Mouse (Mus musculus): ENCODE results near the gene Chpt1. TPM values are rescaled to one million over a fixed set of nuclear protein-coding genes. Genes with fewer than 3 reads are reported as not detected.
"Not testable (repeated sequence)": the region's sequence is repeated elsewhere in the genome, so short reads cannot be mapped to it uniquely, and the experiment has no call there.

Chpt1 gene
- polyA plus RNA-seq, 1 experiment: 8.4 TPM

DNA sequence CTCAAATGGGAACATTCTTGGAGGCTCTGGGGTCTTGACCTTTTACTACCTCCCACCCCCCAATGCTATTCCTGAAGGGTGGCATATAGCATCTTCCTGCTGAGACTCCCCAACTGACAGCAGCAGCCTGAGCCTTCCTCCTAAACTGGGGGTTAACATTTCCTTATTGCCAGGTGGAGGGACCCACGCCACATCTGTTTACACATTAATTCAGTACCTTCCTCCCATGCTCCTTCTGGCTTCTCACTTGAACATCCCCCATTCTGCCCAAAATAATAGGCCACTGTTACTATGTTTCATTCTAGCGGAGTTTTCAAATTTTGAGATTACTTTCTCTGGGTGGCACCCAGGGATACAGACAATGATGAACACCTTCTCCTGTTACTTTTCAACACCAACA, 20.1 kb upstream of the Chpt1 start:
- no peak overlapping the region for H3K4me3 ChIP-seq (ENCODE audit: insufficient read depth, poor library complexity, severe bottlenecking)
- H3K79me3 ChIP-seq (ENCODE audit: low read depth): no peaks in the 10 kb centered on the region
- TF ChIP-seq CTCF (IDR thresholded peaks at IDR 0.05; ENCODE audit: control insufficient read depth, insufficient read depth, insufficient read length): no peak
- TF ChIP-seq CEBPB (IDR thresholded peaks at IDR 0.05; ENCODE audit: low read depth): no peak
- TF ChIP-seq FOSL1 (IDR thresholded peaks at IDR 0.05; ENCODE audit: insufficient read depth, low read length, poor library complexity, severe bottlenecking): no peak
- TF ChIP-seq MYOD1 (IDR thresholded peaks at IDR 0.05; ENCODE audit: control insufficient read depth, insufficient read length, low read depth): no peak
- TF ChIP-seq MYOG (IDR thresholded peaks at IDR 0.05; ENCODE audit: control insufficient read depth, extremely low read depth, insufficient read length): no peak
- TF ChIP-seq USF1 (IDR thresholded peaks at IDR 0.05; ENCODE audit: low read depth): no peak
- H3K79me2 ChIP-seq (ENCODE audit: control insufficient read depth, insufficient read depth): no peaks in the 10 kb centered on the region
- H3ac ChIP-seq (ENCODE audit: control insufficient read depth, insufficient read length, low read depth): no peak overlapping the region
- H3K36me3 ChIP-seq (ENCODE audit: control insufficient read depth, insufficient read depth): no peaks in the 10 kb centered on the region
- no peaks in the 10 kb centered on the region for H3K27me3 ChIP-seq (ENCODE audit: control insufficient read depth, insufficient read depth, insufficient read length)

DNA sequence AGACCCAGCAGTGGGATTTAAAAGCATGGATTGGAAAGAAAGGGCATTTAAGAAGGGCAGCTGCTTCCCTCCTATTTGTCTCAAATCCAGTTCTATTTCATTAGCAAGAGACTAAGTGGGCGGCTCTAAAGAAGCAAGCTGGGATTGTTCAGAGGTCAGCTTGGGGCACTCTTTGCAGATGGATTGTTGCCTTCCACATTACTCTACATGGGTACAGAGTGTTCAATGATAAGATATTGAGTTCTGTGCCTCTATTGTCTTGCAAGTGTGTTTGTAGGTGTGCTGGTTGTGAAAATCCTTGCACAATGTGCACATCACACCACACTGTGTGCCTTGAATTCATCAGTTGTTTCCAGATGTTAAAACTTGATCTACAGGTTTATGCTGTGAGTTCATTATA, 19.3 kb upstream of the Chpt1 start:
- H3K27me3 ChIP-seq (ENCODE audit: control insufficient read depth, insufficient read depth, insufficient read length): no peaks in the 10 kb centered on the region
- no peaks in the 10 kb centered on the region for H3K79me3 ChIP-seq (ENCODE audit: low read depth)
- H3ac ChIP-seq (ENCODE audit: control insufficient read depth, insufficient read length, low read depth): no peak overlapping the region
- H3K79me2 ChIP-seq (ENCODE audit: control insufficient read depth, insufficient read depth): no peaks in the 10 kb centered on the region
- TF ChIP-seq MYOD1 (IDR thresholded peaks at IDR 0.05; ENCODE audit: control insufficient read depth, insufficient read length, low read depth): no peak
- no peak for TF ChIP-seq MAX (IDR thresholded peaks at IDR 0.05)
- TF ChIP-seq CTCF (IDR thresholded peaks at IDR 0.05; ENCODE audit: control insufficient read depth, insufficient read depth, insufficient read length): no peak
- TF ChIP-seq CEBPB (IDR thresholded peaks at IDR 0.05; ENCODE audit: low read depth): no peak
- TF ChIP-seq MYOG (IDR thresholded peaks at IDR 0.05; ENCODE audit: control insufficient read depth, extremely low read depth, insufficient read length): no peak
- no peak for TF ChIP-seq FOSL1 (IDR thresholded peaks at IDR 0.05; ENCODE audit: insufficient read depth, low read length, poor library complexity, severe bottlenecking)
- TF ChIP-seq USF1 (IDR thresholded peaks at IDR 0.05; ENCODE audit: low read depth): no peak
- no peak overlapping the region for H3K4me3 ChIP-seq (ENCODE audit: insufficient read depth, poor library complexity, severe bottlenecking)
- H3K36me3 ChIP-seq (ENCODE audit: control insufficient read depth, insufficient read depth): no peaks in the 10 kb centered on the region

DNA sequence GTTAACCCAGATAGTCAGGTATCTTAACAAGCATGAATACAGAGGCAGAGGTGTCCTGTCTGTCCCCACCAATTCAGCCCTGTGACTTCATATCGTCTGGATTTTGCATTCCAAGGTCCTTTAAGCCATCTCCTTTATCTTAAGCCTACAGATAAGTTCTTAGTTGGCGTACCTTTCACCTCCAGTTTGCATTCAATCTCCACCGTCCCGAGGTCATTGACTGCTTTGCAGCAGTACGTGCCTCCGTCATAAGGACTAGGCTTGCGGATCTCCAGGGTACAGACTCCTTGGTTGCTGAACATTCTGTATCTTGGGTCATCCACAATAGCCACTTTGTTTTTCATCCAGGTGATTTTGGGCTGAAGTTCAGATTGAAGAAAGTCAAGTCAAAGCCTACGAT, 18.9 kb upstream of the Chpt1 start:
- H3K36me3 ChIP-seq (ENCODE audit: control insufficient read depth, insufficient read depth): no peaks in the 10 kb centered on the region
- TF ChIP-seq CTCF (IDR thresholded peaks at IDR 0.05; ENCODE audit: control insufficient read depth, insufficient read depth, insufficient read length): no peak
- TF ChIP-seq MAX (IDR thresholded peaks at IDR 0.05): no peak
- no peak for TF ChIP-seq USF1 (IDR thresholded peaks at IDR 0.05; ENCODE audit: low read depth)
- TF ChIP-seq MYOG (IDR thresholded peaks at IDR 0.05; ENCODE audit: control insufficient read depth, extremely low read depth, insufficient read length): no peak
- TF ChIP-seq CEBPB (IDR thresholded peaks at IDR 0.05; ENCODE audit: low read depth): no peak
- no peak for TF ChIP-seq MYOD1 (IDR thresholded peaks at IDR 0.05; ENCODE audit: control insufficient read depth, insufficient read length, low read depth)
- TF ChIP-seq FOSL1 (IDR thresholded peaks at IDR 0.05; ENCODE audit: insufficient read depth, low read length, poor library complexity, severe bottlenecking): no peak
- H3ac ChIP-seq (ENCODE audit: control insufficient read depth, insufficient read length, low read depth): no peak overlapping the region
- no peaks in the 10 kb centered on the region for H3K79me3 ChIP-seq (ENCODE audit: low read depth)
- no peaks in the 10 kb centered on the region for H3K27me3 ChIP-seq (ENCODE audit: control insufficient read depth, insufficient read depth, insufficient read length)
- no peaks in the 10 kb centered on the region for H3K79me2 ChIP-seq (ENCODE audit: control insufficient read depth, insufficient read depth)
- no peak overlapping the region for H3K4me3 ChIP-seq (ENCODE audit: insufficient read depth, poor library complexity, severe bottlenecking)

DNA sequence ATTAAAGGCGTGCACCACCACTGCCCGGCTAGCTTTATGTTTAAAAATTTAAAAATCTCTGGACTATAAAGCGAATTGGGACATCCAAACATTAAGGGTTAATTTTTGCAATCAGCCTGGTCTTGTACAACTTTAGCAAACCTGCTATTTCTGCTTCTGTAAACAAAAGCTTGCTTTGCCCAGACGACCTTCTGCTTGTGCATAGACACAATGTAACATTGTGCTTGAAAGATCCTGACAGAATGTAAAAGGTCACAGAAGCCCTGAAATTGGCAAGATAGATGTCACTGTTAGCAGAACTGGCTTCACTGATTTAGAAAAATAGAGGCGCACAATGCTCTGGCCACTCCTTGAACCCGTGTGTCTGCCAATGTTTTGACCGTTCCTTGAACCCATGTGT, 11.2 kb upstream of the Chpt1 start:
- H3ac ChIP-seq (ENCODE audit: control insufficient read depth, insufficient read length, low read depth); H3K27me3 ChIP-seq (ENCODE audit: control insufficient read depth, insufficient read depth, insufficient read length); H3K36me3 ChIP-seq (ENCODE audit: control insufficient read depth, insufficient read depth); H3K4me3 ChIP-seq (ENCODE audit: insufficient read depth, poor library complexity, severe bottlenecking); H3K79me2 ChIP-seq (ENCODE audit: control insufficient read depth, insufficient read depth); H3K79me3 ChIP-seq (ENCODE audit: low read depth): not testable (repeated sequence)

DNA sequence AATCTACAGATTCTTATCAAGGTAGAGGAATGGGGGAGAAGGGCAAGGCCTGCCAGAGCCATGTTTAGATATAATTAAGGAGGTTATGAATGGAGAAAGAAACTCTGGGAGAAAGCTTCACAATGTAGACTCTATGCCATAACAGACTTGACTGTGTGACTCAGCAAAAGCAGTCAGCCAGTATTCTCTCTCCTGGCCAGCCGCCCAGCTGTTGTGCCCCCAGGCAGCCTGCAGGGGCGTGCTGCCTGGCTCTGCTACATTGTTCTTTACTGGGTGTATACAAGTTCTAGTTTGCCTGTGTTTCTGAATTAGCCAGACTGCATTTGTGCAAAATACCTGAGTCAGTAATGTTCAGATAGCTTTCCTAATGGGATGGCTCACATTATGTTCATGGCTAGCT, 10.6 kb upstream of the Chpt1 start:
- Histone ChIP-seq H3ac (ENCODE audit: control insufficient read depth, insufficient read length, low read depth) (no peak overlapping the region), H3K36me3 (ENCODE audit: control insufficient read depth, insufficient read depth) (no peaks in the 10 kb centered on the region), H3K79me3 (ENCODE audit: low read depth) (no peaks in the 10 kb centered on the region), H3K27me3 (ENCODE audit: control insufficient read depth, insufficient read depth, insufficient read length) (no peaks in the 10 kb centered on the region), H3K4me3 (ENCODE audit: insufficient read depth, poor library complexity, severe bottlenecking) (no peak overlapping the region), H3K79me2 (ENCODE audit: control insufficient read depth, insufficient read depth) (no peaks in the 10 kb centered on the region)
- TF ChIP-seq CTCF (IDR thresholded peaks at IDR 0.05; ENCODE audit: control insufficient read depth, insufficient read depth, insufficient read length) (peak; percentile 34), MYOD1 (IDR thresholded peaks at IDR 0.05; ENCODE audit: control insufficient read depth, insufficient read length, low read depth) (no peak), CEBPB (IDR thresholded peaks at IDR 0.05; ENCODE audit: low read depth) (no peak)

DNA sequence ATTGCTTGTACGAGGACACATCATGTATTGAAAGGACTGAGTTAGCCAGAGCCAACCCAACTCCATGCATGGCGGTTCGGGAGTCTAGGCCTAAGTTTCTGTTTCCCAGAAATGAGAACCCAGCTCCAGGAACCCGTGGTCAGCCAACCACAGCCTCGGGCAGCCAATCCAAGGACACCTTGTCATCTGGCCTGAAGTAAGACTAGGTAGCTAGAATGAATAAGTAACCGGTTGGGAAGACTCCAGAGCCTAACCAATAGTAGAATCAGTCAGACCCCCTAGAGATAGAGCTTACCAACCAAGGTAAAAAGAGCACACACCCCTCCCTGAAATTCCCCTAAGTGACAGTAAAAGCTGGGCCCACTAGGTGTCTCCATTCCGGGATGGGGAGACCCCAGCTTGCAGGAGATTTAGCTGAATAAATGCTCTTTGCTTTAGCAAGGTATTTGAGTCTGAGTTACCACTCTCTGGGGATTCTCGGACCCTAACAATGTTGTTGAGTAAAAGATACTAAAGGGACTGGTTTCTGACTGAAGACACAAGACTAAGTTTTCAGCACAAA, 9.8 kb upstream of the Chpt1 start:
- H3ac ChIP-seq (ENCODE audit: control insufficient read depth, insufficient read length, low read depth): no peak overlapping the region
- TF ChIP-seq MYOD1 (IDR thresholded peaks at IDR 0.05; ENCODE audit: control insufficient read depth, insufficient read length, low read depth): no peak
- no peak for TF ChIP-seq USF1 (IDR thresholded peaks at IDR 0.05; ENCODE audit: low read depth)
- no peak for TF ChIP-seq CTCF (IDR thresholded peaks at IDR 0.05; ENCODE audit: control insufficient read depth, insufficient read depth, insufficient read length)
- no peak for TF ChIP-seq MYOG (IDR thresholded peaks at IDR 0.05; ENCODE audit: control insufficient read depth, extremely low read depth, insufficient read length)
- TF ChIP-seq FOSL1 (IDR thresholded peaks at IDR 0.05; ENCODE audit: insufficient read depth, low read length, poor library complexity, severe bottlenecking): no peak
- no peak for TF ChIP-seq MAX (IDR thresholded peaks at IDR 0.05)
- TF ChIP-seq CEBPB (IDR thresholded peaks at IDR 0.05; ENCODE audit: low read depth): no peak
- H3K27me3 ChIP-seq (ENCODE audit: control insufficient read depth, insufficient read depth, insufficient read length): no peaks in the 10 kb centered on the region
- no peaks in the 10 kb centered on the region for H3K79me3 ChIP-seq (ENCODE audit: low read depth)
- H3K79me2 ChIP-seq (ENCODE audit: control insufficient read depth, insufficient read depth): no peaks in the 10 kb centered on the region
- H3K36me3 ChIP-seq (ENCODE audit: control insufficient read depth, insufficient read depth): no peaks in the 10 kb centered on the region
- no peak overlapping the region for H3K4me3 ChIP-seq (ENCODE audit: insufficient read depth, poor library complexity, severe bottlenecking)

Measured in C2C12 (cell line).